1 mouse cellular context compared by ENCODE assay signal in the genomic region with DNA sequence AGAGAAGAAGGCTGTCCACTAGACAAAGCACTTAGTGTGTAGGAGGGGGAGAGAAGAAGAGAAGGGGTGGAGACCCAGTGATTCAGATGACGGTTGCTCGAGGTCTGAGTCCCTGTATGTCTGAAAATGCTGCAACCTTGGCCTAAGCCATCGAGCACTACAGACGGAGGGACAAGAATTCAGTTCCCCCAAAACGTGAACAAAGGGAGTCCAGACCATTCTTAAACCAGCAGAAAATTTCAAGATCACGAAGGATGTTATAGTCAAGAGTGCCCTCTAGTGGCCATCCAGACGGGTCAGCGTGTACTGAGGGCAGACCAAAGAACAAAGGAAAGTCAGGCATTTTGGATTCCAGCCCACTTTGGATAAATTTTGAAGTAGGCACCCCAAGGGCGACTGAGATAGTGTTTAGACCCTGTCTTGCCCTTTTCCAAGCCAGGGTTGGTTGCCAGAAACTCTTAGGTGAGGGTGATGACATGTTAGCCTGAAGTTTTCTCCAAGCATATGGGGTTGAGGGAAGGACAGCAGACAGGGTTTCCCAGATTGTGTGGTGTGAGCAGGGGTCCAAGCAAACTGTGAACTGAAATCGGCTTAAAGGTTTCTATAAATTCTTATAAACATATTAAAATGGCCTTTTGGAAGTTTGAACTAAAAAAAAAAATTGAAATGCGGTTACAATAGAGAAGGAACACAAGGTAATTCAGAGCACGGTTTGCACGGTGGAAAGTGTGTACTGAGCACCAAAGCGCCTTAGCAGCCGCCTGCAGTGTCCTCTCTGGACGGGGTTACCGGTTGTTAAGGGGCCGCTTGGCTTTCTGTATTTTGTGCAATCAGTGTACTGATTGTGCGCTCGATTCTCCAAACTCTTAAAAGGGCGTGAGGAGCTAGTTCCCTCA.
TF ChIP-seq lines count a peak whose summit lies in the region.

No protein-coding gene starts in this region.

TF ChIP-seq in MEL, 35 proteins besides CTCF, POLR2A, EP300 and RAD21:
- TF ChIP-seq SMC3 (IDR thresholded peaks at IDR 0.05; ENCODE audit: low read depth, low read length): peak; percentile 65
- TF ChIP-seq TBP (IDR thresholded peaks at IDR 0.05; ENCODE audit: low read depth, low read length): 0 out of 2 replicates have a peak, but pooled peaks have one; percentile 33
- TF ChIP-seq HCFC1 (IDR thresholded peaks at IDR 0.05; ENCODE audit: low read depth, low read length): peak; percentile 21; the same call in 1 of the 2 replicates
- peak; percentile 75 for TF ChIP-seq SIN3A (IDR thresholded peaks at IDR 0.05; ENCODE audit: low read length)
- no peak for TF ChIP-seq POLR2AphosphoS2 (IDR thresholded peaks at IDR 0.05; ENCODE audit: low read length)
- TF ChIP-seq ZC3H11A (IDR thresholded peaks at IDR 0.05; ENCODE audit: low read depth, low read length): peak; percentile 67
- TF ChIP-seq ZMIZ1 (IDR thresholded peaks at IDR 0.05; ENCODE audit: low read depth, low read length): no peak
- peak; percentile 65 for TF ChIP-seq MXI1 (IDR thresholded peaks at IDR 0.05; ENCODE audit: low read depth, low read length)
- 0 out of 2 replicates have a peak, but pooled peaks have one; percentile 9 for TF ChIP-seq CHD2 (IDR thresholded peaks at IDR 0.05; ENCODE audit: low read length)
- TF ChIP-seq MAX (IDR thresholded peaks at IDR 0.05; ENCODE audit: low read length): no peak; the same call in 1 of the 2 replicates
- peak; percentile 80 for TF ChIP-seq MYC (IDR thresholded peaks at IDR 0.05; ENCODE audit: low read depth, low read length)
- TF ChIP-seq MEF2A (IDR thresholded peaks at IDR 0.05; ENCODE audit: extremely low read depth, insufficient replicate concordance, low read depth, low read length, poor library complexity, severe bottlenecking): no peak
